Mouse (Mus musculus) forebrain, embryonic 15.5 days (tissue): ENCODE data around the gene Glis2. TPM values are rescaled to one million over a fixed set of nuclear protein-coding genes. Genes with fewer than 3 reads are reported as not detected.
A peak's percentile ranks its signal among the peaks of the same experiment; 100 is the strongest.

Source experiments
- ATAC-seq: fragments of 200-750 bp; cut with Nextera tagmentation; replicated peaks from 2 replicates; pipeline ENCODE4 v1.8.0; 2017; ENCODE audit warnings: mild to moderate bottlenecking, moderate TSS enrichment, moderate library complexity
- H3K27ac ChIP-seq: fragments of 300-500 bp; sonication (generic); replicated peaks from 2 replicates; pipeline ENCODE4 v1.5.1; 2015; ENCODE audit warnings: mild to moderate bottlenecking, inconsistent platforms
- H3K27me3 ChIP-seq: fragments of 300-500 bp; sonication (generic); 2 replicates; pipeline ENCODE4 v1.6.1; 2015; ENCODE audit warnings: inconsistent platforms
- H3K36me3 ChIP-seq: fragments of 300-500 bp; sonication (generic); 2 replicates; pipeline ENCODE4 v1.6.1; 2015; ENCODE audit warnings: mild to moderate bottlenecking, inconsistent platforms
- H3K4me1 ChIP-seq: fragments of 300-500 bp; sonication (generic); 2 replicates; pipeline ENCODE4 v1.6.1; 2015; ENCODE audit warnings: inconsistent platforms
- H3K4me2 ChIP-seq: fragments of 300-500 bp; sonication (generic); replicated peaks from 2 replicates; pipeline ENCODE4 v1.6.1; 2015; ENCODE audit warnings: mild to moderate bottlenecking, inconsistent platforms
- H3K4me3 ChIP-seq: fragments of 300-500 bp; sonication (generic); 2 replicates; pipeline ENCODE4 v1.5.1; 2015; ENCODE audit warnings: mild to moderate bottlenecking, inconsistent platforms
- H3K9ac ChIP-seq: fragments of 300-500 bp; sonication (generic); replicated peaks from 2 replicates; pipeline ENCODE4 v1.6.1; 2015; ENCODE audit warnings: mild to moderate bottlenecking, inconsistent platforms
- H3K9me3 ChIP-seq: fragments of 300-500 bp; sonication (generic); 2 replicates; pipeline ENCODE4 v1.6.1; 2016; ENCODE audit warnings: inconsistent platforms
- WGBS: fragments of 180-500 bp; shearing (Covaris S2); methylation state at CpG from one replicate; pipeline ENCODE4 v1.1.7; 2015; ENCODE audit warnings: mixed read lengths; 5-methylcytosine and 5-hydroxymethylcytosine counted together
- polyA plus RNA-seq: library from polyadenylated mRNA; unstranded; fragments of >200 nt; fragmentation: Nextera tagmentation; extraction: Ambion mirVana; gene quantifications from 2 replicates; pipeline ENCODE4 v1.2.1, GENCODE M21; 2015

Glis2 gene
- polyA plus RNA-seq, 1 experiment from 2014 or later = 14.6 TPM

DNA sequence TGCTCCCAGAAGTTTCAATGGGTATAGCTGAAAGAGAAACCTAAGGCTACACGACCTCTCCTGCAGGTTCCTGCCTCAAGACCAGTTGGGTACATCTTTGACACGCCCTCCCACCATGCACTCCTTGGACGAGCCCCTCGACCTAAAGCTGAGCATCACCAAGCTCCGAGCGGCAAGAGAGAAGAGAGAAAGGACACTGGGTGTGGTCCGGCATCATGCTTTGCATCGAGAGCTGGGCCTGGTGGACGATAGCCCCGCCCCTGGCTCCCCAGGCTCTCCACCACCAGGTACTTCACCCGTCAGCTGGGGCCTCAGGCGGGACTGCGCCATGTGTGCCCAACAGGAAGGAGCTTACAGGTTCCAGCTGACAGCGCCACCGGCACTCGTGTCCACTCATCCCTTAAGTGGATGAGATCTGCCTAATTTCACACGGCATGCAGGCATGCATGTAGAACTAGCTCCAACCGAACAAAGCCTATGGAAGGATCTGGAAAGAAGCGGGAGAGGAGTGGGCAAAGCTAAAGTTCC, 14.1 kb downstream of the Glis2 start:
- no peak for ATAC-seq
- no peak overlapping the region for H3K4me3 ChIP-seq
- H3K9ac ChIP-seq = no peak overlapping the region
- H3K27ac ChIP-seq = no peak overlapping the region
- WGBS = 87% methylated on average over 19 of the region's 19 CpGs
- H3K9me3 ChIP-seq = no peaks in the 10 kb centered on the region
- H3K4me1 ChIP-seq = peaks cover 25% of the 10 kb centered on the region
- no peak overlapping the region for H3K4me2 ChIP-seq
- H3K36me3 ChIP-seq = peaks cover 26% of the 10 kb centered on the region
- no peaks in the 10 kb centered on the region for H3K27me3 ChIP-seq

DNA sequence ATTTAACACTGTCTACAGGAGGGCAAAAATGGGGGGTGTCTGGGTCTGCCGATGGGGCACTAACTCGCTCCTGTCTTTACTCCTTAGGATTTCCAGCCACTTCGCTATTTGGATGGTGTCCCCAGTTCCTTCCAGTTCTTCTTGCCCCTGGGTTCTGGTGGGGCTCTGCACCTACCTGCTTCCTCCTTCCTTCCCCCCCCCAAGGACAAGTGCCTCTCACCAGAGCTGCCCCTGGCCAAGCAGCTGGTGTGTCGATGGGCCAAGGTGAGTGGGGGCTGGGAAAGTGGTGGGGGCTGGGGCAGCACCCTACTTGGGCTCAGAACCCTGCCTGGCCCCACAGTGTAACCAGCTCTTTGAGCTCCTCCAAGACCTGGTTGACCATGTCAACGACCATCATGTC, 16.7 kb downstream of the Glis2 start:
- Histone ChIP-seq H3K36me3 (peaks cover 48% of the 10 kb centered on the region), H3K4me2 (no peak overlapping the region), H3K4me3 (no peak overlapping the region), H3K9me3 (no peaks in the 10 kb centered on the region), H3K27ac (no peak overlapping the region), H3K9ac (no peak overlapping the region), H3K4me1 (peaks cover 12% of the 10 kb centered on the region), H3K27me3 (no peaks in the 10 kb centered on the region)
- WGBS = 87% methylated on average over 5 of the region's 5 CpGs
- ATAC-seq = no peak

- H3K27ac ChIP-seq = no peak overlapping the region
- H3K4me2 ChIP-seq = no peak overlapping the region
- H3K36me3 ChIP-seq = peaks cover 49% of the 10 kb centered on the region
- no peak overlapping the region for H3K9ac ChIP-seq
- H3K4me1 ChIP-seq = peaks cover 7% of the 10 kb centered on the region
- 95% methylated on average over 7 of the region's 7 CpGs for WGBS
- no peak for ATAC-seq
- no peaks in the 10 kb centered on the region for H3K27me3 ChIP-seq
- no peak overlapping the region for H3K4me3 ChIP-seq
- no peaks in the 10 kb centered on the region for H3K9me3 ChIP-seq
Measured at GRCm38 (mm10) chr16:4611676-4612075, 17.2 kb downstream of the Glis2 start.

DNA sequence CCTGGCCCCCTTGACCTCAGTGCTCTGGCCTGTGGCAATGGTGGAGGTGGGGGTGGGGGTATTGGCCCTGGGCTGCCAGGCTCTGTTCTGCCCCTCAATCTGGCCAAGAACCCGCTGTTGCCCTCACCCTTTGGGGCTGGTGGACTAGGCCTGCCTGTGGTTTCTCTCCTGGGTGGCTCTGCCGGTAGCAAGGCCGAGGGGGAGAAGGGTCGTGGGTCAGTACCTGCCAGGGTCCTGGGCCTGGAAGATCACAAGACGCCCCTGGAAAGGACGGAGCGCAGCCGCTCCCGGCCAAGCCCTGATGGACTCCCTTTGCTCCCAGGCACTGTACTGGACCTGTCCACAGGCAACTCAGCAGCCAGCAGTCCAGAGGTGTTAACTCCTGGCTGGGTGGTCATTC, 19.2 kb downstream of the Glis2 start:
- no peaks in the 10 kb centered on the region for H3K4me1 ChIP-seq
- 94% methylated on average over 9 of the region's 9 CpGs for WGBS
- H3K27ac ChIP-seq = no peak overlapping the region
- no peaks in the 10 kb centered on the region for H3K27me3 ChIP-seq
- H3K9ac ChIP-seq = no peak overlapping the region
- H3K9me3 ChIP-seq = no peaks in the 10 kb centered on the region
- no peak overlapping the region for H3K4me3 ChIP-seq
- peaks cover 54% of the 10 kb centered on the region for H3K36me3 ChIP-seq
- ATAC-seq = no peak
- no peak overlapping the region for H3K4me2 ChIP-seq

DNA sequence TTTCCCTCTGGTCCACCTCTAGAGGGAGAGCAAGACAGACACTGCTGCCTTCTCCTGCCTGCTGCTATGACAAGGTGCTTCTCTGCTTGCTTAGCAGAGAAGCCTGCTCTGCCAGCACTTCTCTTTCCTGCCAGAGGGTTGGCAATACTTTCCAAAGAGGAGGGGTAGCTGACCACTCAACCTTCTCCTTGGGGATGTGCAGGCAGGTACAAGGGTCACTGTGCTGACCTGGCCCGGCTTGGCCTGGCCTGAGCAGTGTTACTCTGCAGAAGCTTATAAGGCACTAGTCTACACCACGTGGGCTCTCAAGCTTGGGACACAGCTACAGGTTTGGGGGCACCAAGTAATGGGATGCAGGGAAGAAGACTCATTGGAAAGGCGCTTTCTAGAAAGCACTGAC, 20.1 kb downstream of the Glis2 start:
- Histone ChIP-seq H3K4me2 (no peak overlapping the region), H3K27ac (no peak overlapping the region), H3K27me3 (no peaks in the 10 kb centered on the region), H3K9ac (no peak overlapping the region), H3K36me3 (peaks cover 57% of the 10 kb centered on the region), H3K9me3 (no peaks in the 10 kb centered on the region), H3K4me1 (no peaks in the 10 kb centered on the region), H3K4me3 (no peak overlapping the region)
- ATAC-seq = no peak
- WGBS = 94% methylated on average over 3 of the region's 3 CpGs

DNA sequence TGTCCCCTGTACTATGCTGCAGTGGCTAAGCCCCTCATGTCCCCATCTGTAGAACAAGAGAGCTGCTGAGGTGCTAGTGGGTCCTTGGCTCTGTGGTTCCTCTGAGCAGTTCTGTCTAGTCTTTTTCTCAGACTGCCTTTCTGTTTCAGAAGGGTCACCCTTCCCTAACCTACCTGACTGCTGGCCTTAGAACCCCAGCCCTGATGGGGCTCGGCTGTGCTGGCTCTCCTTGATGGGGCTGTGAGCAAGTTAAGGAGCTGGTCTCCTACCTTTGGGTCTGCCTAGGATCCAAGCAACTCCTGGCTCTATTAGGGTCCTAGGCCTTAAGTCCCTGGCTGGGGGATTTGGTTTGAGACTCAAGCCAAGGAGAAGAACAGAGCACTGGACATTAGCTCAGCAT, 20.8 kb downstream of the Glis2 start:
- Histone ChIP-seq H3K4me1 (no peaks in the 10 kb centered on the region), H3K9ac (no peak overlapping the region), H3K27me3 (no peaks in the 10 kb centered on the region), H3K4me3 (no peak overlapping the region), H3K4me2 (no peak overlapping the region), H3K27ac (no peak overlapping the region), H3K9me3 (no peaks in the 10 kb centered on the region), H3K36me3 (peaks cover 54% of the 10 kb centered on the region)
- 91% methylated on average over 1 of the region's 1 CpGs for WGBS
- no peak for ATAC-seq

GRCm38 (mm10) chr16:4616829-4617228, 22.3 kb downstream of the Glis2 start:
- Histone ChIP-seq H3K4me2 (no peak overlapping the region), H3K4me1 (no peaks in the 10 kb centered on the region), H3K36me3 (peaks cover 44% of the 10 kb centered on the region), H3K9me3 (no peaks in the 10 kb centered on the region), H3K9ac (no peak overlapping the region), H3K27me3 (no peaks in the 10 kb centered on the region), H3K4me3 (no peak overlapping the region), H3K27ac (no peak overlapping the region)
- ATAC-seq = no peak
- whole genome bisulfite sequencing = 85% methylated on average over 4 of the region's 4 CpGs

DNA sequence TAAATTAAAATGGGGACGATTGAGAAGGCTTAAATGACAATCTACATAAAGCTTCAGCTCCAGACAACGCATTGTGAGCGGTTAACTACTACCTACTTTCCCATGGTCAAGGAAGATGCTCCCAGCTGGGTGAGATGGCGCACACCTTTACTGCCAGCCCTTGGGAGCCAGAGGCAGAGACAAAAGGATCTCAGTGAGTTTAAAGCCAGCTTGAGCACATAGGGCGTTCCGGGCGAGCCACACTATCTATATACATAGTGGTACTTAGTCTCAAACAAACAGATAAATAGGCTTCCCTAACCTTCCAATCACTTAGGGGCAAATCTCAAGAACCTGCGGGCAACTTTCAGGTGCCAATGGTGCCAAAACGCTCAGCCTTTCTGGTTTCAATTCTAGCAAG, 29.6 kb downstream of the Glis2 start:
- H3K27ac ChIP-seq = peak overlapping the region; percentile 76
- no peaks in the 10 kb centered on the region for H3K27me3 ChIP-seq
- H3K4me3 ChIP-seq = peak overlapping the region; percentile 86
- peak overlapping the region; percentile 87 for H3K9ac ChIP-seq
- WGBS = 19% methylated on average over 9 of the region's 9 CpGs
- H3K4me1 ChIP-seq = peaks cover 24% of the 10 kb centered on the region
- no peaks in the 10 kb centered on the region for H3K9me3 ChIP-seq
- ATAC-seq = no peak
- no peaks in the 10 kb centered on the region; the same call in 1 of the 2 replicates for H3K36me3 ChIP-seq
- H3K4me2 ChIP-seq = peak overlapping the region; percentile 70

DNA sequence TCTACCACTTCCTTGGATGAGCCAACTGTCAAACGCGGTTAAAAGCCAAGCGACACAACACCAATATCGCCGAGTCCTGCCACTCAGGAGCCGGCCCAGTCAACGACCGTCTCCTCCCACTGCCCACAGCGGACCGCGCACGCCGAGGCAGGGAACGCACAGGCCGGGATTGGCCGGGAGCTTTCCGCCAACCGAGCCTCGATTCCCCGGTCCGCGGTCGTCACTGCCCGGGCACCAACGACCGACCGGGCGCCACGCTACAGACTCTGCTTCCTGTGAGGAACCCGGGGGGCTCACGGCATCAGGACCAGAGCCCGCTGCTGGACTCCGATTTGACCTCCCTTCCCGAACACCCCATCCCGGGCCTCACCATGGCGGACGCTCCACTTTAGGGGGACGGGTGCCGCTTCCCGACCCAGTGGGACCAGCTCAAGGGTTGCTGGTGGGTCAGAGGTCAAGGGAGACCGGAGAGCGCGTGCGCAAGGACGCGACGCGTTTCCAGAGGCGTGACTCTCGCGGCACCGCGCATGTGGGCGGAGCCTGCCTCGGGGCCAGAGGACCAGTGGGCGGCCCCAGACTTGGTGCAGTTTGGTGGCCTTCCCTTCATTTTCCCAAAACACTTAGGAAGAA, 30.1 kb downstream of the Glis2 start, which contains the start of gene Pam16:
Pam16 (minus strand) TSS at position 508 of the 630 bp plus-strand sequence.
- WGBS = under 1% methylated on average over 56 of the region's 56 CpGs
- ATAC-seq = peak; percentile 89

DNA sequence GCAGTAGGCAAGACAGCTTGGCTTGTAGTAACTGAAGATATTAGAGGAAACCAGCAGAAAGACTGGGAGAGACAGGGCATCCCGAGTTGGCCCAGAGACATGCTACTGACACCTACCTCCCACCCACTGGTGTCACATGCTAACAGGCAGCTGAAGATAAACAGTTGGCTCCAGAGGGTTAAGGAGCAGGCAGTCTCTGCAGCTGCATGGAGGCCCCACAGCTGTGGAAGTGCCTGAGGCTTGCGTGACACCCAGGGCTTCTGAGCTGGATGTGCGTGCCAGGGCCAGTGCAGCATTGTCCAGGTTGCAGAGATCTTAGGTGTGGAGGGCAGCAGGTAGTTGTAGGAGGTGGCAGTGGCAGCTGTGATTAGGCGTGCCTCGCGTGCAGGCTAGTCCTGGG, 32.6 kb downstream of the Glis2 start:
- H3K27ac ChIP-seq = no peak overlapping the region
- no peak overlapping the region for H3K9ac ChIP-seq
- H3K4me1 ChIP-seq = peaks cover 24% of the 10 kb centered on the region
- no peaks in the 10 kb centered on the region for H3K9me3 ChIP-seq
- H3K4me3 ChIP-seq = no peak overlapping the region
- no peak for ATAC-seq
- H3K4me2 ChIP-seq = no peak overlapping the region
- H3K27me3 ChIP-seq = no peaks in the 10 kb centered on the region
- no peaks in the 10 kb centered on the region for H3K36me3 ChIP-seq
- 88% methylated on average over 6 of the region's 6 CpGs for WGBS

More for the DNA sequence above, 30.1 kb downstream of the Glis2 start, which contains the start of gene Pam16:
- Histone ChIP-seq H3K9me3 (no peaks in the 10 kb centered on the region), H3K27me3 (no peaks in the 10 kb centered on the region), H3K4me3 (peak within 1 kb of the TSS; percentile 86), H3K4me2 (peak within 1 kb of the TSS; percentile 70), H3K36me3 (no peaks in the 10 kb centered on the region), H3K27ac (peak within 1 kb of the TSS; percentile 76), H3K4me1 (peaks cover 24% of the 10 kb centered on the region), H3K9ac (peak within 1 kb of the TSS; percentile 87)

GRCm38 (mm10) chr16:4628898-4629419, 34.4 kb downstream of the Glis2 start:
- Histone ChIP-seq H3K9ac (no peak overlapping the region), H3K4me3 (no peak overlapping the region), H3K27ac (no peak overlapping the region), H3K4me1 (peaks cover 6% of the 10 kb centered on the region), H3K4me2 (no peak overlapping the region), H3K27me3 (no peaks in the 10 kb centered on the region), H3K36me3 (no peaks in the 10 kb centered on the region), H3K9me3 (no peaks in the 10 kb centered on the region)
- ATAC-seq = no peak
- 92% methylated on average over 9 of the region's 9 CpGs for WGBS

DNA sequence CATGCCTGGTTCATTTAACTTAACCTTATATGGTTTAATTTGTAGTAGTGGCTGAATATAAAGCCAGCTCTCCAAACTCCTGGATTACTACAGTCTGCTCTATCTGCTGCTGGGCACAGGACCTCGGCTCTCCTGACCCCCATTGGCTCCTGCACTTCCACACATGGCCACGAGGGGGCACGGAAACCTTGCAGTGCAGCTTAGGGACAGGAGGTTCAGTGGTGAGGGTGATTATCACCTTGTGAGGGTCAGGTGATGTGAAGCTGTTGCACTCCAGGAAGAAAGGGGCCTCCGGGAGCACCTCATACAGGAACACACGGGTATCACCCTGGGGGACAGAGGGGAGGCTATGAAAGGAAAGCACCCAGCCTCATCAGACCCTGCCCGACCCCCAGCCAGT, 35.4 kb downstream of the Glis2 start:
- H3K27ac ChIP-seq = no peak overlapping the region
- 0 out of 2 replicates have a peak, but pooled peaks cover 4% of the 10 kb centered on the region for H3K4me1 ChIP-seq
- no peak overlapping the region for H3K4me2 ChIP-seq
- ATAC-seq = no peak
- H3K27me3 ChIP-seq = no peaks in the 10 kb centered on the region
- no peaks in the 10 kb centered on the region for H3K36me3 ChIP-seq
- 24% methylated on average over 6 of the region's 6 CpGs for WGBS
- no peak overlapping the region for H3K4me3 ChIP-seq
- no peak overlapping the region for H3K9ac ChIP-seq
- no peaks in the 10 kb centered on the region for H3K9me3 ChIP-seq
